Mouse (Mus musculus) liver, embryonic 16.5 days (tissue): ENCODE results near the gene Agbl1. TPM values are rescaled to one million over a fixed set of nuclear protein-coding genes. Genes with fewer than 3 reads are reported as not detected.

Experiments used
- ATAC-seq: fragments of 200-750 bp; cut with Nextera tagmentation; 2 replicates; pipeline ENCODE4 v1.8.0; 2017; ENCODE audit warnings: low read depth, mild to moderate bottlenecking, moderate number of reproducible peaks, moderate library complexity
- H3K27ac ChIP-seq: fragments of 300-500 bp; sonication (generic); 2 replicates; pipeline ENCODE4 v1.5.1; 2014; ENCODE audit warnings: mild to moderate bottlenecking, low read length
- H3K27me3 ChIP-seq: fragments of 300-500 bp; sonication (generic); 2 replicates; pipeline ENCODE4 v1.6.1; 2014; ENCODE audit warnings: low read depth, low read length, mixed read lengths; ENCODE audit not compliant: control insufficient read depth, insufficient read depth
- H3K36me3 ChIP-seq: fragments of 300-500 bp; sonication (generic); 2 replicates; pipeline ENCODE4 v1.6.1; 2014; ENCODE audit warnings: mild to moderate bottlenecking; ENCODE audit not compliant: control insufficient read depth, insufficient read depth
- H3K4me1 ChIP-seq: fragments of 300-500 bp; sonication (generic); 2 replicates; pipeline ENCODE4 v1.6.1; 2014; ENCODE audit warnings: low read depth, low read length, mixed read lengths; ENCODE audit not compliant: control insufficient read depth
- H3K4me2 ChIP-seq: fragments of 300-500 bp; sonication (generic); 2 replicates; pipeline ENCODE4 v1.6.1; 2014; ENCODE audit warnings: low read depth, low read length, mixed read lengths
- H3K4me3 ChIP-seq: fragments of 300-500 bp; sonication (generic); 2 replicates; pipeline ENCODE4 v1.5.1; 2014; ENCODE audit warnings: low read depth, mild to moderate bottlenecking, low read length
- H3K9ac ChIP-seq: fragments of 300-500 bp; sonication (generic); 2 replicates; pipeline ENCODE4 v1.6.1; 2014; ENCODE audit warnings: low read depth, low read length
- H3K9me3 ChIP-seq: fragments of 300-500 bp; sonication (generic); replicated peaks from 2 replicates; pipeline ENCODE4 v1.6.1; 2016; ENCODE audit warnings: low read length; ENCODE audit not compliant: control insufficient read depth
- WGBS: fragments of 180-500 bp; shearing (Covaris S2); extraction: QIAGEN DNeasy Blood & Tissue Kit; methylation state at CpG from one replicate; pipeline ENCODE4 v1.1.7; 2014; ENCODE audit not compliant: insufficient replicate concordance; 5-methylcytosine and 5-hydroxymethylcytosine counted together
- polyA plus RNA-seq: library from polyadenylated mRNA; unstranded; fragments of >200 nt; fragmentation: Nextera tagmentation; extraction: Ambion mirVana; gene quantifications from 2 replicates; pipeline ENCODE4 v1.2.1, GENCODE M21; 2015

Agbl1 gene
- polyA plus RNA-seq, 1 experiment from 2014 or later: not detected

DNA sequence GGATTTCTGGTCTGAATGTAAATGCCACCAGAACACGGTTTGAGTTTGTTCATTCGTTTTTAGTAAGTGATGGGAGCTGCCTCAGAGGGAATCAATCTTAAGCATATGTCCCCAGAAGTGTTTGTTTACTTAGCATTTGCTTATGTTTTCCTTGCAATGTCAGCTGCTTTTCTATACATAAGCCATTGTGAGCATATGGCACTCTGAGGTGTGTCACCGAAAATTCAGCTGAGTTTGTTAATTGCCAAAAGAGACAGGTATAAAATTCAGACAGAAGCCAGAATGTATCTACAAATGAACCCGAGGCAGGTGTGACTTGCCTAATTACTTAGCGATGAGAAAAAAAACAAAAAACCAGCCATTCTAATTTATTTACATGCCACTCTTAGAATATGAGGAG, 257.8 kb downstream of the Agbl1 start:
- H3K4me3 ChIP-seq: no peak overlapping the region

DNA sequence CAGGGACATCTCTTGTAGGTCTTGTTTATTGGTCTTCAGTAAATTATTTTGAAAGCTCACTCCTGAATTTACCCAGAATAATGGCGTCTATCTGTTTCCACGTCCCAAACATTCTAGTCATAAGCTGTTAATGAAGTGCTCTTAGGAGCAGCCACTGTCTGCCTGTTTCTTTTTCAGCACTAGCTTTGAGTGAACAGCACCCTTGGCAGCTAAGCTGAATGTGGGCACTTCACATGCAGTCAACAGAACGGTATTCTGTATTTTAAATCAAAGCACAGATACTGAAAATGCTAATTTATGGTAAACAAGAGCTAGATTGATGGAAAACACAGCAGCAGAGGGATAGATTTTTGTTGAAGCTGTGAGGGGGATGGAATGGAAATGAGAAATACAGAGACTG, 294.6 kb downstream of the Agbl1 start:
- H3K4me2 ChIP-seq: no peak overlapping the region
- H3K4me1 ChIP-seq: no peaks in the 10 kb centered on the region
- H3K9me3 ChIP-seq: no peaks in the 10 kb centered on the region
- no peak for ATAC-seq
- 26% methylated on average over 3 of the region's 3 CpGs for WGBS
- no peak overlapping the region for H3K27ac ChIP-seq
- H3K9ac ChIP-seq: no peak overlapping the region
- no peaks in the 10 kb centered on the region for H3K36me3 ChIP-seq
- H3K4me3 ChIP-seq: no peak overlapping the region
- H3K27me3 ChIP-seq: no peaks in the 10 kb centered on the region

More for the DNA sequence above, 257.8 kb downstream of the Agbl1 start:
- Histone ChIP-seq H3K4me2 (no peak overlapping the region), H3K4me1 (no peaks in the 10 kb centered on the region), H3K9ac (no peak overlapping the region), H3K27ac (no peak overlapping the region), H3K9me3 (no peaks in the 10 kb centered on the region), H3K36me3 (no peaks in the 10 kb centered on the region), H3K27me3 (no peaks in the 10 kb centered on the region)
- no peak for ATAC-seq
- WGBS: 63% methylated on average over 5 of the region's 5 CpGs

DNA sequence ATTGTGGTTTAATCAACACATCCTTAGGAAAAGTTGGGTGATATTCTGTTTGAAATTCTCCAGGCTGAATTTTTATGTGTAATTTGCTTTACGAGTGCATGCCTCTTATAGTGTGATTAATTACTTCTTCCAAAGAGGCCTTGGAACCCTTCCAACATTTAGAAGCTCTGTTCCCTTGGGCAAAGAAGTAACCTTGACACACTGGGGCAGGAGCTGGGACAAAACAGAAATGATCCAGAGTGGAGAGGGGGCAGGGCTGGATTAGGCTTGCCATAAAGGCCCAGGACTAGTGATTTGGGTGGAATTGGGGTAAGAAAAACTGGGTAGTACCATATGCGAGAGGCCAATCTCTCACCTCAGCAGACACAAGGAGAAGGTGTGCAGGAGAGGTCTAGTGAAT, 316.8 kb downstream of the Agbl1 start:
- no peaks in the 10 kb centered on the region for H3K36me3 ChIP-seq
- H3K27ac ChIP-seq: no peak overlapping the region
- H3K9ac ChIP-seq: no peak overlapping the region
- H3K9me3 ChIP-seq: no peaks in the 10 kb centered on the region
- no peaks in the 10 kb centered on the region for H3K27me3 ChIP-seq
- WGBS: 67% methylated on average over 2 of the region's 2 CpGs
- H3K4me3 ChIP-seq: no peak overlapping the region
- H3K4me2 ChIP-seq: no peak overlapping the region
- no peak for ATAC-seq
- H3K4me1 ChIP-seq: no peaks in the 10 kb centered on the region

DNA sequence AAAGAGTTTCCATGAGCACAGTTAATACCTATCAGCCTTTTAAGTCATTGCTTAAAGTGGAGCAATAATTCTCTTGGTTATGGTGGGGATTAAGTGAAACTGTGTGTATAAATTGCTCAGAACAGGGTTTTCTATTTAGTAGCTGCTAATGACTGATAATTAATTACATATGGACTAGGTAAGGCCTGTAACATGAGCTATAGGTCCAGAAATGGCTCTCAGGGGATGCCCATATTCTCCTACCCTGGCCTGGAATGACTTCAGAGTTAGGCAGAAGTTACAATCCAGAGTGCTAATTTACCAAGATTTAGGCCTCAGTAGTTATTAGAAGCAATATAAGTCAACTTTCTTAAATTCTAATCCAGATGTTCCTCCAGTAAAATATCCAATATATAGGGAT, 317.6 kb downstream of the Agbl1 start:
- no peak for ATAC-seq
- no peaks in the 10 kb centered on the region for H3K36me3 ChIP-seq
- H3K27ac ChIP-seq: no peak overlapping the region
- H3K9me3 ChIP-seq: no peaks in the 10 kb centered on the region
- H3K27me3 ChIP-seq: no peaks in the 10 kb centered on the region
- H3K4me2 ChIP-seq: no peak overlapping the region
- H3K4me3 ChIP-seq: no peak overlapping the region
- H3K9ac ChIP-seq: no peak overlapping the region
- no peaks in the 10 kb centered on the region for H3K4me1 ChIP-seq

DNA sequence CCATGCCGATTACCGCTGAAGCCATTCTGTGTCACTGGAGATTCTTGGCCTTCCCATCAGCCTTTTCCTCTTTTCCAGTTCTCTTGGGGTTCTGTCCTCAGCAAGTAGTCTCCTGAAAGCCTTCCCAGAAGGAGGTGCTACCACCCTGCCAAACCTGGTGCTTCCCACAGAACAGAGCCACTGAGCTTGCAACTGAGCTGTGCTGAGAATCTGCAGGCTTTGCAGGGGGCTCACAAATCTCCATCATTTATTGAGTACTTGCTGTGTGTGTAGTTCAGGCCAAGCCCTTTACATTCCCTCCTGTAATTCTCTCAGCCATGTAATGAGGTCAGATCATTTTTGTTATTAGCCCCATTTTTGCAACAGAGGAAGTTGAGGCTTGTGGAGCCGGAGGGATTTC, 322.2 kb downstream of the Agbl1 start:
- Histone ChIP-seq H3K4me2 (no peak overlapping the region), H3K27me3 (no peaks in the 10 kb centered on the region), H3K4me1 (no peaks in the 10 kb centered on the region), H3K27ac (no peak overlapping the region), H3K9me3 (no peaks in the 10 kb centered on the region), H3K9ac (no peak overlapping the region), H3K4me3 (no peak overlapping the region), H3K36me3 (no peaks in the 10 kb centered on the region)
- no peak for ATAC-seq
- WGBS: 69% methylated on average over 3 of the region's 3 CpGs

DNA sequence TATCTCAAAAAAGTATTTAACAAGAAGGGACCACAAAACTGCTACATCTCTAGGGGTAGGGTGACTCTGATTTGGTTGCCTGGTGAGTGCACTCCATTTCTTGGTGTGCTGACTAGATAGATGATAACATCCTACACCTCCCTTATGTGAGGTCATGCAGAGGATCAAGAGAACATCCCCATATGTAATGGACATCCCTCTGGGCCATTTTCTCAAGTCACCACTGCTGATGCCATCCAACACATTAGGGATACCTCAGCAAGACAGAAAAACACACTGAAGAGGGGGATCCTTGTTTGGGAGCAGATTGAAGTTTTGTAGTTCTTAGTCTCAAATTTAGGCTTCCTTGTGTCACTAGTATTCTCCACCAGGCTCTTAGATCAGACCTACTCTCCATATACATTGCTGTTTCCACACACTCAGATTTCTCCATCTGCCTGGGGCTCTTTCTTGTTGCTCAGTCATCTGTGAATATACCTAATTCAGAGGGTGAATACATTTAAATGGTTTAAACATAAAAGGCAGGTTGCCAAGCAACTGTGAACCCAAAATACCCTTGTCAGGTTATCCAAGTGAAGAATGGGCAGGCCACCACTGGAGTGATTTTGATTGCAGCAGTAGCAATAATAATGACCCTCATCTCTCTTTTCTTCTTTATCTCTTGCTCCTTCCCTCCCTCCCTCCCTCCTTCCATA, 331.0 kb downstream of the Agbl1 start:
- H3K27me3 ChIP-seq: no peaks in the 10 kb centered on the region

DNA sequence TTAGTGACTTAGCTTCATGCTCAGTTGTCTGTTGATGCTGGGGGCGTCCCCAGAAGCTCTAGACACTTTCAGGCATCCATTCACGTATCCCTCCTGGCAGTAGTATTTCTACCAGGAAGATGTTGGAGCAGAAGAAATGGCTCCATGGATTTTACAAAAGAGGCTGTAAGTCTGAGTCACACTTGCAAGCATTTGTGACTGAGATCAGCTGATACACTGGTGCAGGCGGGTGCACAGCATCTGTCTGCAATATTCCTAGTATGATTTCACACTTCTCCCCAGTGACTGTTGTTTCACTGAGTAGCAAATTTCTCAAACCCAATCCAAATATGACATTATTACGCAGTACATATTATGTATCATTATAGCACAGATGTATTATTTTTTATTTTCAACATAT, 332.8 kb downstream of the Agbl1 start:
- ATAC-seq: no peak

More for the DNA sequence above, 331.0 kb downstream of the Agbl1 start:
- Histone ChIP-seq H3K4me1 (no peaks in the 10 kb centered on the region), H3K9me3 (no peaks in the 10 kb centered on the region), H3K4me3 (no peak overlapping the region), H3K4me2 (no peak overlapping the region), H3K36me3 (no peaks in the 10 kb centered on the region), H3K9ac (no peak overlapping the region), H3K27ac (no peak overlapping the region)
- ATAC-seq: no peak

DNA sequence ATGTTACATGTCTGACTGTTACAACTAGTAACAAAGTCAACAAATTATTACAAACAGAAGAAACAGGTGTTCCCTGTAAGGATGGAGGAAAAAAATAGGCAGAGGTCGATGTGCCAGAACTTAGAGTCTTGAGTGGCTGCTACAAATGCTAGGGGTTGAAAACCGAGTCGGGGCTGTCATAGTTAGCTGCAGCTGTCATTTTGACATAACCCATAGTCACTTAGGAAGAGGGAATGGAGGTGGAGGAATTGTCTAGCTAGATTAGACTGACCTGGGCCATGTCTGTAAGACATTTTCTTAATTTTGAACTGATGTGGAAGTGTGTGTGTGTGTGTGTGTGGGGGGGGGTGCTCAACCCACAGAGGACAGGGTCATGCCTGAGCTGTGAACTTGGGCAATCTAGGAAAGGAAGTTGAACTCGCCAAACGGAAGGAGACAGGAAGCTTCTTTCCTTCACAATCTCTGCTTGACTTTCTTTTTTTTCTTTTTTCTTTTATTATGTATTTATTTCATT, 364.9 kb downstream of the Agbl1 start:
- H3K9ac ChIP-seq: no peak overlapping the region
- 41% methylated on average over 5 of the region's 5 CpGs for WGBS
- ATAC-seq: no peak
- no peak overlapping the region for H3K4me2 ChIP-seq
- no peaks in the 10 kb centered on the region for H3K36me3 ChIP-seq
- no peak overlapping the region for H3K27ac ChIP-seq
- H3K9me3 ChIP-seq: no peaks in the 10 kb centered on the region
- H3K4me3 ChIP-seq: no peak overlapping the region
- no peaks in the 10 kb centered on the region for H3K4me1 ChIP-seq
- H3K27me3 ChIP-seq: no peaks in the 10 kb centered on the region

More for the DNA sequence above, 332.8 kb downstream of the Agbl1 start:
- H3K27me3 ChIP-seq: no peaks in the 10 kb centered on the region
- no peaks in the 10 kb centered on the region for H3K4me1 ChIP-seq
- WGBS: 54% methylated on average over 4 of the region's 4 CpGs
- no peaks in the 10 kb centered on the region for H3K9me3 ChIP-seq
- H3K4me2 ChIP-seq: no peak overlapping the region
- no peak overlapping the region for H3K27ac ChIP-seq
- no peak overlapping the region for H3K9ac ChIP-seq
- H3K4me3 ChIP-seq: no peak overlapping the region
- no peaks in the 10 kb centered on the region for H3K36me3 ChIP-seq

DNA sequence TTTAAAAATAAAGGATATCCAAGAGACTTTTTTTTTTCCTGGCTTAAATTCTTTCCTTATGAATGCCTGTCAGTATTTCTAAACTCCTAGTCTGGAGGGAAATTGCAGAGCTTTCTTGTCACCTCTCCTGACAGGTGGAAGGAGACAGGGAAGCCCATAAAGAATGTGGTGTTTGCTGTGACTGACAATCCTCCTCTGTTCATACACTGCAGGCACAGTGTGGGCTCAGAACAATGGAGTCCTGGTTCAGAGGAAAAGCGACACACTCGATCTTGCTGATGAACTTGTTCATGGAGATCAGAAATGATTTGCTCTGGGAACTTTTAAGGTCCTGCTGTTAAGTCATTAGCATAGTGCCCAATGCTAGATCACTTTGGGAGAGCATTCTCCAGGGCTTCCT, 368.1 kb downstream of the Agbl1 start:
- ATAC-seq: no peak

More for the DNA sequence above, 368.1 kb downstream of the Agbl1 start:
- no peaks in the 10 kb centered on the region for H3K9me3 ChIP-seq
- H3K4me2 ChIP-seq: no peak overlapping the region
- no peak overlapping the region for H3K4me3 ChIP-seq
- no peaks in the 10 kb centered on the region for H3K36me3 ChIP-seq
- WGBS: 37% methylated on average over 2 of the region's 2 CpGs
- no peaks in the 10 kb centered on the region for H3K4me1 ChIP-seq
- no peak overlapping the region for H3K27ac ChIP-seq
- no peaks in the 10 kb centered on the region for H3K27me3 ChIP-seq
- H3K9ac ChIP-seq: no peak overlapping the region
